Mouse (Mus musculus): ENCODE measurements around the gene Plekho1. TPM values are rescaled to one million over a fixed set of nuclear protein-coding genes. Genes with fewer than 3 reads are reported as not detected.
"Not testable (repeated sequence)": the region's sequence is repeated elsewhere in the genome, so short reads cannot be mapped to it uniquely, and the experiment has no call there.

The Plekho1 gene
- polyA plus RNA-seq, 1 experiment from 2014 or later = 6.6 TPM

DNA sequence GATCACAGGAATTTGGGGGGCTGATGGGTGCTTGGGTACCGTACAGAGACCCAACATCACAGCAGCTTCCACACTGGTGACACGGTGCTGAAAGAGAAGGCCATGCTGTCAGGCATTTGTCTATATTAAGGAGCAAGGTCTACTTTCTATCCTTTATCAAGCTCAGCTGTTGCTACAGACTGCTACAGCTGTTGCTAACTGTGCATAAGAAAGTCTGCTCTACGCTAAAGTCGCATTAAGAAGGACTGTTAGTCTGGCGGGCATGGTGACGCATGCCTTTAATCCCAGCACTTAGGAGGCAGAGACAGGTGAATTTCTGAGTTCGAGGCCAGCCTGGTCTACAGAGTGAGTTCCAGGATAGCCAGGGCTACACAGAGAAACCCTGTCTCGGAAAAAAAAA lies 33.6 kb downstream of the Plekho1 start:
- peaks cover 12% of the 10 kb centered on the region; the same call in 1 of the 2 replicates for H3K27me3 ChIP-seq
- not testable (repeated sequence) for H3K4me1 ChIP-seq (replicated peaks); H3K36me3 ChIP-seq (replicated peaks); H3K4me3 ChIP-seq (replicated peaks); H3K9ac ChIP-seq; H3K27ac ChIP-seq (replicated peaks); H3K4me2 ChIP-seq; ATAC-seq (ENCODE audit: insufficient read depth); H3K9me3 ChIP-seq (replicated peaks)
- 69% methylated on average over 8 of the region's 8 CpGs for WGBS (ENCODE audit: insufficient replicate concordance)

DNA sequence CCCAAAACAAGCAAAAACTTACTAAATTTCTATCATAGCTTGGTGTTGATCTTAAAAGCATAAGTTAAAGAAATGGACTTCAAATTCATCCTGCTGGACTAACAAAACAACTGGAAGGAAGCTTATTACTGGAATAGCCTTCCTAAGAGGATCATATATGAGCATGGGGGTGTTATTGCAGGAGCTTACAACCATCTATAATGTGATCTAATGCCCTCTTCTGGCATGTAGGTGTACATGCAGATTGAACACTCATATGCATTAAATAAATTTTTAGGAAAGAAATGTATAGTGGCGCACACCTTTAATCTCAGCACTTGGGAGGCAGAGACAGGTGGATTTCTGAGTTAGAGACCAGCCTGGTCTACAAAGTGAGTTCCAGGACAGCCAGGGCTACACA lies 36.0 kb downstream of the Plekho1 start:
- H3K36me3 ChIP-seq (replicated peaks) = no peaks in the 10 kb centered on the region
- WGBS (ENCODE audit: insufficient replicate concordance) = 67% methylated on average over 1 of the region's 1 CpGs
- peaks cover 3% of the 10 kb centered on the region; the same call in 1 of the 2 replicates for H3K27me3 ChIP-seq
- H3K9ac ChIP-seq = no peak overlapping the region
- no peak overlapping the region for H3K4me3 ChIP-seq (replicated peaks)
- no peaks in the 10 kb centered on the region for H3K9me3 ChIP-seq (replicated peaks)
- peaks cover 27% of the 10 kb centered on the region for H3K4me1 ChIP-seq (replicated peaks)
- H3K4me2 ChIP-seq = no peak overlapping the region
- no peak overlapping the region for H3K27ac ChIP-seq (replicated peaks)
- ATAC-seq (ENCODE audit: insufficient read depth) = no peak

DNA sequence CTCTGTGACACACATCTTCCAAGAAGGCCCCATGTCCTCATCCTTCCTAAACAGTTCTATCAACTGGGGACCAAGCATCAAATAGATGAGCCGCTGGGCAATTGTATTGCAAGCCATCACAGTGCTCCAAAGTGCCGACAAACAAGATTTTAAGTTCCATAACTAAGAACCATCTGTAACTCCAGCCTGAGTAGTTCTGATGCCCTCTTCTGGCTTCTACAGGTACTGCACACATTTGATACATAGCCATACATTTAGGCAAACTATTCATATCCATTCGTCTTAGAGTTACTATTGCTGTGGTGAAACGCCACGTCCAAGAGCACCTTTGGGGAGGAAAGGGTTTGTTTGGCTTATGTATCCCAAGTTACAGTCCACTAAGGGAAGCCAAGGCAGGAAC lies 36.7 kb downstream of the Plekho1 start:
- Histone ChIP-seq H3K27ac (replicated peaks) (no peak overlapping the region), H3K9me3 (replicated peaks) (no peaks in the 10 kb centered on the region), H3K4me2 (no peak overlapping the region), H3K36me3 (replicated peaks) (no peaks in the 10 kb centered on the region), H3K9ac (no peak overlapping the region), H3K27me3 (0 out of 2 replicates have a peak, but pooled peaks cover 3% of the 10 kb centered on the region), H3K4me3 (replicated peaks) (no peak overlapping the region), H3K4me1 (replicated peaks) (peaks cover 29% of the 10 kb centered on the region)
- WGBS (ENCODE audit: insufficient replicate concordance) = 56% methylated on average over 5 of the region's 5 CpGs
- no peak for ATAC-seq (ENCODE audit: insufficient read depth)

DNA sequence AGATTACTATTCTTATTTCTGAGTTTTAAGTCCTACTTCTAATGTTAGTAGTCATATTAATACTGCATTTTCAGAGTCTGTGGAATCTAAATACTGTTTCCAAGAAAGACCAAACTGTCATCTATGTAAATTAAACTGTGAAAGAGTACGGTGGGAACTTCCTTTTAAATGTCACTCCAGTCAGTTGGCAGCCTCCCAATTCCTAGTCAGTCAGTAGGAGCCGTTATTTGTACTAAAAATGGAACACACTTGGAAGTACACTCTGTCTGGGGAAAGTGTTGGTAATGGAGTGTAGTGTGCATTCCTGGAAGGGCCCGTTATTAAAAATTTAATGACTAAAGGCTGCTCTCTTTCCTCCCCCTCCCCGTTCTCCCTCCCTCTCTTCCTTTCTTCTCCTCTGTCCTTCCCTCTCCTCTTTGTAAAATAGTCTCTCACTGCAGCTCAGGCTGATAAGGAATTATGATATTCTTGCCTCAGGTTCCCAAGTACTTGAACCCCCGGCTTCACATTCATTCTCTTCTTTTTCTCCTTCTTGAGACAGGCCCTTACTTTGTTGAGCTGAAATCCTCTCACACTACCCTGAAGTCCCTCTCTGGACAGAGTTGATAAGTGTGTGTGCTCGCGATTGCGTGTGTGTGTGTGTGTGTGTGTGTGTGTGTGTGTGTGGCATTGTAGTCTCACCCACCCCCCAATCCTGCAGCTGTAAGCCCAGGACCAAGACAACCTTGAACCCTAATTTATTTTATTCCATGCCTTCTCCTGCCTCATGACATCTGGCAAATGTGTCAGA lies 38.2 kb downstream of the Plekho1 start:
- WGBS (ENCODE audit: insufficient replicate concordance) = 34% methylated on average over 8 of the region's 8 CpGs
- Histone ChIP-seq H3K27me3 (no peaks in the 10 kb centered on the region), H3K4me3 (replicated peaks) (no peak overlapping the region), H3K4me2 (no peak overlapping the region), H3K4me1 (replicated peaks) (peaks cover 29% of the 10 kb centered on the region), H3K36me3 (replicated peaks) (no peaks in the 10 kb centered on the region), H3K9me3 (replicated peaks) (no peaks in the 10 kb centered on the region), H3K27ac (replicated peaks) (no peak overlapping the region), H3K9ac (no peak overlapping the region)
- peak; percentile 40; the same call in 1 of the 2 replicates for ATAC-seq (ENCODE audit: insufficient read depth)

DNA sequence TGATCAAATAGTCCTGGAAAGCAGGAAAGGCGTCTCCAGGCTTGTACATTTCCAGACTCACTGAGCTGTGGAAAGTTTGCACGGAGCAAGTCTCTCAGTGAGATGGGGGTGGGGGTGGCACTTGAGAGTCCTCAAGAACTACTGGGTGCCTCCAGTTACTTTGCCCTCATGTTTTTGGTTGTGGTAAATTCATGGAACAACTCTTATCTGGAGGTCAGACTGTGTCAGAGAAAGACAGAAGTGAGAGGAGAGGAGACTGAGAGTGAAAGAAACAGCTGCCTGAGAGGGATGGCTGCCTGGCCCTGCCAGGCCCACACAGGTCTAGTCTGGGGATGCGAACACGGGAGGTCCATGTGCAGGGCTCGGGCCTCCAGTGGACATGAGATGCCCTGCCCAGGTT lies 40.5 kb downstream of the Plekho1 start:
- no peak overlapping the region for H3K4me2 ChIP-seq
- no peaks in the 10 kb centered on the region for H3K27me3 ChIP-seq
- no peak overlapping the region for H3K9ac ChIP-seq
- H3K4me3 ChIP-seq (replicated peaks) = no peak overlapping the region
- no peak for ATAC-seq (ENCODE audit: insufficient read depth)
- no peak overlapping the region for H3K27ac ChIP-seq (replicated peaks)
- no peaks in the 10 kb centered on the region for H3K9me3 ChIP-seq (replicated peaks)
- WGBS (ENCODE audit: insufficient replicate concordance) = 78% methylated on average over 5 of the region's 5 CpGs
- H3K4me1 ChIP-seq (replicated peaks) = peaks cover 40% of the 10 kb centered on the region
- no peaks in the 10 kb centered on the region for H3K36me3 ChIP-seq (replicated peaks)

DNA sequence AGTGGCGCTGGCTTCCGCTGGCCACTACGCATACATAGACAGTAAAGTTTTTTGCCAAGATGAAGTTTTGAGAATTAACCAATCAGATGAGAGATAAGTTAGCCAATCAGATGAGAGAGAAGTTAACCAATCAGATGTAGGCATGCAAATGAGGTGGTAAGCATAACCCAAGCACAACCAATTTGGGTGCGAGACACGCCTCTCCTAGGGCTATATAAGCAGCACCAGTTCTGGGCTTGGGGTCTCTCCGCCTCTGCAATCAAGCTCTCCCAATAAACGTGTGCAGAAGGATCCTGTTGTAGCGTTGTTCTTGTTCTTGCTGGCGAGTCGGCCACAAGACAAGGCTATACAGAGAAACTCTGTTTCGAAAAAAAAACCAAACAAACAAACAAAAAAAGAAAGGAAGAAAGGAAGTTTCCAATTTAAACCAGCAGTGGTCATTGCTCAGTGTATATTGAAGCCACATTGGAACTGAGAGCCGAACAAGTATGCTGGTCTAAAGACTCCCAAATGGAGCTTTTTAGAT lies 41.1 kb downstream of the Plekho1 start:
- not testable (repeated sequence) for H3K9ac ChIP-seq; H3K4me2 ChIP-seq; H3K9me3 ChIP-seq (replicated peaks); H3K27ac ChIP-seq (replicated peaks); ATAC-seq (ENCODE audit: insufficient read depth); H3K36me3 ChIP-seq (replicated peaks); H3K27me3 ChIP-seq; H3K4me3 ChIP-seq (replicated peaks)
- WGBS (ENCODE audit: insufficient replicate concordance) = 77% methylated on average over 12 of the region's 12 CpGs
- H3K4me1 ChIP-seq (replicated peaks) = peaks cover 44% of the 10 kb centered on the region

DNA sequence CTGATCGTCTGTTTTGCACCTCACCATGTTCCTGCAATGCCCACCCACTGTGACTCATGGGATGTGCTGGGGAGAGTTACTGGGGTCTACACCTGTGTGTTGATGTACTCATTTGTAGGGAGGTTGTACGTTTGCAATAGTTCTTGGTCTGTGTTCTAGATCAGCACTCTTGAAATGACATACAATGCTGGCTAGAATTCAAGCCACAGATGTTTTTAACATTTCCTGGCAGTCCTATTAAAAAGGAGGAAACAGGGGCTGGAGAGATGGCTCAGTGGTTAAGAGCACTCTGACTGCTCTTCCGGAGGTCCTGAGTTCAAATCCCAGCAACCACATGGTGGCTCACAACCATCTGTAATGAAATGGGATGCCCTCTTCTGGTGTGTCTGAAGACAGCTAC lies 42.3 kb downstream of the Plekho1 start:
- 60% methylated on average over 3 of the region's 3 CpGs for WGBS (ENCODE audit: insufficient replicate concordance)
- H3K4me1 ChIP-seq (replicated peaks) = peaks cover 56% of the 10 kb centered on the region
- H3K9ac ChIP-seq = no peak overlapping the region
- no peak for ATAC-seq (ENCODE audit: insufficient read depth)
- H3K27me3 ChIP-seq = no peaks in the 10 kb centered on the region
- no peaks in the 10 kb centered on the region for H3K9me3 ChIP-seq (replicated peaks)
- H3K27ac ChIP-seq (replicated peaks) = no peak overlapping the region
- H3K36me3 ChIP-seq (replicated peaks) = 0 out of 2 replicates have a peak, but pooled peaks cover 3% of the 10 kb centered on the region
- H3K4me2 ChIP-seq = no peak overlapping the region
- no peak overlapping the region for H3K4me3 ChIP-seq (replicated peaks)

DNA sequence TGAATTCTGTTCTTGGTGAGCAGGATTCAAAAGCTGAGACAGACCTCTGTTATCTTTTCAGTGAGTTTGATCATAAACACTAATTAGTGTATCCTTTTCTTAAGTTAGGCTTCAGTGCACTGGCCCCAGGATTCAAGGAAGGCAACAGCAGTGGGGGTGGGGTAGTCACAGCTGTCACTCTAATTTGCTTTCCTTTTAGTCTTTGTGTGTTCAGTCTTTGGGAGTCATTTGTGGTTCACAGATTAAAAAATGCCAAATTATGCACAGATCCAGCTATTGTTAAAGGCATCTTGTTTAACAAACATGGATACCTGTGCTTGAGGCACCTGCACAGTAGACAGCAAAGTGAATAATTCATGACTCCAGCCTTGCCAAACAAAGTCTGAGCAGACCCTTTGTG lies 42.8 kb downstream of the Plekho1 start:
- H3K4me1 ChIP-seq (replicated peaks) = peaks cover 57% of the 10 kb centered on the region
- 0 out of 2 replicates have a peak, but pooled peaks cover 7% of the 10 kb centered on the region for H3K36me3 ChIP-seq (replicated peaks)
- no peak for ATAC-seq (ENCODE audit: insufficient read depth)
- no peak overlapping the region for H3K4me3 ChIP-seq (replicated peaks)
- no peaks in the 10 kb centered on the region for H3K9me3 ChIP-seq (replicated peaks)
- H3K27me3 ChIP-seq = no peaks in the 10 kb centered on the region
- H3K9ac ChIP-seq = no peak overlapping the region
- H3K4me2 ChIP-seq = no peak overlapping the region
- no peak overlapping the region for H3K27ac ChIP-seq (replicated peaks)

DNA sequence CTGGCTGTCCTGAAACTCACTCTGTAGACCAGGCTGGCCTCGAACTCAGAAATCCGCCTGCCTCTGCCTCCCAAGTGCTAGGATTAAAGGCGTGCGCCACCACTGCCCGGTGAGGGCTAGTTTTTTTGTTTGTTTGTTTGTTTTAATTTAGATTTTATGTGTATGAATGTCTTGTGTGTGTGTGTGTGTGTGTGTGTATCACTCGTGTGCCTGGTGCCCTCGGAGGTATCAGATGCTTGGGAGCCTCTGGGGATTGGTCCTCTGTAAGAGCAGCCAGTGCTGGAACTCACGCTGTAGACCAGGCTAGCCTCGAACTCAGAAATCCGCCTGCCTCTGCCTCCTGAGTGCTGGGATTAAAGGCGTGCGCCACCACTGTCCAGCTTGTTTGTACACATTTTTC lies 44.2 kb downstream of the Plekho1 start:
- Histone ChIP-seq H3K27ac (replicated peaks) (peak overlapping the region; percentile 92), H3K4me3 (replicated peaks) (peak overlapping the region; percentile 77), H3K36me3 (replicated peaks) (peaks cover 20% of the 10 kb centered on the region), H3K4me1 (replicated peaks) (peaks cover 47% of the 10 kb centered on the region), H3K4me2 (peak overlapping the region; percentile 87), H3K9ac (peak overlapping the region; percentile 67)
- ATAC-seq (ENCODE audit: insufficient read depth); H3K27me3 ChIP-seq; H3K9me3 ChIP-seq (replicated peaks): not testable (repeated sequence)
- WGBS (ENCODE audit: insufficient replicate concordance) = 56% methylated on average over 12 of the region's 12 CpGs

DNA sequence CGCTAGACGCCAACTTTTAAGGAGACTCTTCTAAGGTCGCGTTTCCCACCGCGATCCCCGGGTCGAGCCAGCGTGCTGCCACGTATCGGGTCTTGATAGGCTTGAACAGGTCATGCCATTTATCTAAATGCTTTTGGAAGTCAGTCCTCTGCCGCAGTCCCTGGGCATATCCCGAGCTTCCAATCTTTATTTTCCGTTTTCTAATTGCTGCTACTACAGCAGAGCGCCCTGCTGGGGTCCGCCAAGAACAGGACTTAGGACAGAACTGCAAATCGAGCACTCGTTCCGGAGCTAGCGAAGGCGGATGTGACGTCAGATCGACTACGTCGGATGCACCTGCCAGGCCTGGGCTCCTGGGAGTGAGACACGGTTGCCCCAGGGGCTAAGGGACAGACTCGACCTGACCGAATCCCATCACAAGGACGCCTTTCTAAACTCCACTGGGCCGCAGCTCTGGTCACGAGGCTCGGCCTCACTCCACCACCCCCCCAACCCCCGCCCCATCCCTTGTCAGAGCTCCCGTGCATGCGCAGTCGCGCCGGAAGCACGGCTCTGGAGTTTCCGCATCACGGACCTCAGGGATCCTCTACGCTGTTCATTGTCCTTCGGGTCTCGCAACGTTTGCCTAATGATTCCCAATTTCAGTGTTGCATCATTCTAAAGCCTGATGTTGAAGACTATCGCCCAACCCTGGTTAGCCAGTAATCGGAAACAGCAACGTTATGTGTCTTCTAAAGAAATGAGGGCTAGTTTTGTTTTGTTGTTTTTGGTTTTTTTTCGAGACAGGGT lies 44.8 kb downstream of the Plekho1 start:
- peak overlapping the region; percentile 92 for H3K27ac ChIP-seq (replicated peaks)
- peak; percentile 92 for ATAC-seq (ENCODE audit: insufficient read depth)
- peaks cover 26% of the 10 kb centered on the region for H3K36me3 ChIP-seq (replicated peaks)
- H3K27me3 ChIP-seq = no peaks in the 10 kb centered on the region
- H3K9me3 ChIP-seq (replicated peaks) = no peaks in the 10 kb centered on the region
- H3K4me2 ChIP-seq = peak overlapping the region; percentile 87
- H3K4me1 ChIP-seq (replicated peaks) = peaks cover 41% of the 10 kb centered on the region
- H3K4me3 ChIP-seq (replicated peaks) = peak overlapping the region; percentile 77
- 1% methylated on average over 49 of the region's 49 CpGs for WGBS (ENCODE audit: insufficient replicate concordance)
- H3K9ac ChIP-seq = peak overlapping the region; percentile 67

DNA sequence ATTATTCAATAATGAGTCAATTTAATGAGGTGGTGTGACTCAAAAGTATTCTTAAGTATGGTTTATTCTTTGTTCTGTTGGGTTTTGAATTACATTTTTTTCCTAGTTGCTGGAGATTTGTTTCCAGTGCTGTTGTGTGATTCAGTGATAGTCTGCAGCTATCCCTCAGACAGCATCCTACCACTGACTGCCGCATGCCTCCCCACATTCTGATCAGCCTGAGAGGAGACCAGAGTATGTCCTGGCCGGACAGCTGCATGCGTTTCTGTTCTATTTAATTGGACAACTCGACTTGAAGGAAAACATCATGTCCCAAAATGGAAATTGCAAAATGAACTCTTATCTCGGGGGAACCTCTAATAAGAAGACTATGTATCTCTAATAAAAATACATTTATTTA lies 47.5 kb downstream of the Plekho1 start:
- peaks cover 50% of the 10 kb centered on the region for H3K36me3 ChIP-seq (replicated peaks)
- peaks cover 28% of the 10 kb centered on the region for H3K4me1 ChIP-seq (replicated peaks)
- H3K4me2 ChIP-seq = no peak overlapping the region
- H3K27me3 ChIP-seq = no peaks in the 10 kb centered on the region
- H3K9me3 ChIP-seq (replicated peaks) = no peaks in the 10 kb centered on the region
- H3K9ac ChIP-seq = no peak overlapping the region
- 82% methylated on average over 5 of the region's 5 CpGs for WGBS (ENCODE audit: insufficient replicate concordance)
- H3K4me3 ChIP-seq (replicated peaks) = no peak overlapping the region
- ATAC-seq (ENCODE audit: insufficient read depth) = no peak
- H3K27ac ChIP-seq (replicated peaks) = no peak overlapping the region
